Mouse (Mus musculus) MEL (cell line): Measurements from ENCODE around the gene Trmu.

Experiments used
- CHD2 ChIP-seq: IDR thresholded peaks from 2 replicates; pipeline ENCODE4 v1.6.1; 2011; ENCODE audit warnings: low read length, improper control_type of control experiment
- CTCF ChIP-seq, 3 experiments: IDR thresholded peaks in 2 of 3; conservative IDR thresholded peaks in 1 of 3; 2 replicates each; pipeline ENCODE4 v1.5.1; 2011 to 2012; ENCODE audit warnings: low read length in 3 of 3, low read depth in 2 of 3, mild to moderate bottlenecking in 2 of 3, improper control_type of control experiment in 1 of 3, inconsistent platforms in 1 of 3, mixed read lengths in 1 of 3, moderate library complexity in 1 of 3; ENCODE audit not compliant: control insufficient read depth in 1 of 3, insufficient read depth in 1 of 3, poor library complexity in 1 of 3, severe bottlenecking in 1 of 3
- EP300 ChIP-seq, 2 experiments: IDR thresholded peaks; 2 replicates each; pipeline ENCODE4 v1.6.1; 2011; ENCODE audit warnings: improper control_type of control experiment in 2 of 2, low read length in 2 of 2, low read depth in 1 of 2, mild to moderate bottlenecking in 1 of 2
- MAX ChIP-seq: IDR thresholded peaks from 2 replicates; pipeline ENCODE4 v1.6.1; 2011; ENCODE audit warnings: low read length, improper control_type of control experiment
- MAZ ChIP-seq: IDR thresholded peaks from 2 replicates; pipeline ENCODE4 v1.6.1; 2012; ENCODE audit warnings: low read depth, mild to moderate bottlenecking, inconsistent platforms, low read length, improper control_type of control experiment
- NELFE ChIP-seq: IDR thresholded peaks from 2 replicates; pipeline ENCODE4 v1.6.1; 2011; ENCODE audit warnings: low read depth, low read length, improper control_type of control experiment
- POLR2A ChIP-seq, 2 experiments: IDR thresholded peaks; 2 replicates each; pipeline ENCODE4 v1.6.1; 2011 to 2012; ENCODE audit warnings: low read length in 2 of 2, mild to moderate bottlenecking in 2 of 2, control low read depth in 1 of 2, improper control_type of control experiment in 1 of 2, low read depth in 1 of 2, moderate library complexity in 1 of 2; ENCODE audit not compliant: control insufficient read depth in 1 of 2, insufficient read depth in 1 of 2, poor library complexity in 1 of 2
- POLR2AphosphoS5 ChIP-seq: IDR thresholded peaks from 2 replicates; pipeline ENCODE4 v1.6.1; 2012; ENCODE audit warnings: low read depth, borderline replicate concordance, mild to moderate bottlenecking, inconsistent platforms, low read length, moderate library complexity, mixed read lengths
- SIN3A ChIP-seq: IDR thresholded peaks from 2 replicates; pipeline ENCODE4 v1.6.1; 2012; ENCODE audit warnings: low read length, improper control_type of control experiment, inconsistent platforms
- SMC3 ChIP-seq: IDR thresholded peaks from 2 replicates; pipeline ENCODE4 v1.6.1; 2011; ENCODE audit warnings: low read depth, low read length, improper control_type of control experiment
- TAL1 ChIP-seq: IDR thresholded peaks from 2 replicates; pipeline ENCODE4 v1.6.1; 2012; ENCODE audit warnings: mild to moderate bottlenecking, inconsistent platforms, low read length, moderate library complexity, mixed read lengths
- TCF12 ChIP-seq: IDR thresholded peaks from 2 replicates; pipeline ENCODE4 v1.6.1; 2014; ENCODE audit warnings: low read depth, mild to moderate bottlenecking, inconsistent platforms, low read length, improper control_type of control experiment, moderate library complexity
- ZKSCAN1 ChIP-seq: IDR thresholded peaks from 2 replicates; pipeline ENCODE4 v1.6.1; 2012; ENCODE audit warnings: low read depth, mild to moderate bottlenecking, inconsistent platforms, low read length, improper control_type of control experiment, moderate library complexity
- ZMIZ1 ChIP-seq: IDR thresholded peaks from 2 replicates; pipeline ENCODE4 v1.6.1; 2012; ENCODE audit warnings: low read depth, mild to moderate bottlenecking, inconsistent platforms, low read length, improper control_type of control experiment, moderate library complexity

GRCm38 (mm10) chr15:85891971-85892370, 12.9 kb downstream of the Trmu start:
- TF ChIP-seq ZMIZ1 = no peak
- no peak for TF ChIP-seq CHD2
- no peak for TF ChIP-seq SIN3A
- no peak for TF ChIP-seq CTCF (IDR thresholded peaks at IDR 0.05 in 2 of 3, conservative IDR thresholded peaks at IDR 0.05 in 1 of 3; ENCODE audit: control insufficient read depth in 1 of 3, insufficient read depth in 1 of 3, low read depth in 2 of 3, low read length in 3 of 3, poor library complexity in 1 of 3, severe bottlenecking in 1 of 3)
- TF ChIP-seq MAX = no peak
- no peak for TF ChIP-seq POLR2A (IDR thresholded peaks at IDR 0.05; ENCODE audit: control insufficient read depth in 1 of 2, insufficient read depth in 1 of 2, low read depth in 1 of 2, low read length in 2 of 2, poor library complexity in 1 of 2)
- no peak for TF ChIP-seq TCF12
- no peak for TF ChIP-seq NELFE
- TF ChIP-seq SMC3 = no peak
- TF ChIP-seq EP300 (IDR thresholded peaks at IDR 0.05; ENCODE audit: low read depth in 1 of 2, low read length in 2 of 2) = no peak
- TF ChIP-seq ZKSCAN1 = no peak
- no peak for TF ChIP-seq TAL1
- no peak for TF ChIP-seq POLR2AphosphoS5
- TF ChIP-seq MAZ = no peak
